Mouse (Mus musculus): ENCODE measurements at regions not wholly inside any gene's neighbourhood (a gene's known extent, or its start where the extent isn't known, plus 50 kb on each side); places are given as distances from the start of the nearest gene placed in this dataset.

DNA sequence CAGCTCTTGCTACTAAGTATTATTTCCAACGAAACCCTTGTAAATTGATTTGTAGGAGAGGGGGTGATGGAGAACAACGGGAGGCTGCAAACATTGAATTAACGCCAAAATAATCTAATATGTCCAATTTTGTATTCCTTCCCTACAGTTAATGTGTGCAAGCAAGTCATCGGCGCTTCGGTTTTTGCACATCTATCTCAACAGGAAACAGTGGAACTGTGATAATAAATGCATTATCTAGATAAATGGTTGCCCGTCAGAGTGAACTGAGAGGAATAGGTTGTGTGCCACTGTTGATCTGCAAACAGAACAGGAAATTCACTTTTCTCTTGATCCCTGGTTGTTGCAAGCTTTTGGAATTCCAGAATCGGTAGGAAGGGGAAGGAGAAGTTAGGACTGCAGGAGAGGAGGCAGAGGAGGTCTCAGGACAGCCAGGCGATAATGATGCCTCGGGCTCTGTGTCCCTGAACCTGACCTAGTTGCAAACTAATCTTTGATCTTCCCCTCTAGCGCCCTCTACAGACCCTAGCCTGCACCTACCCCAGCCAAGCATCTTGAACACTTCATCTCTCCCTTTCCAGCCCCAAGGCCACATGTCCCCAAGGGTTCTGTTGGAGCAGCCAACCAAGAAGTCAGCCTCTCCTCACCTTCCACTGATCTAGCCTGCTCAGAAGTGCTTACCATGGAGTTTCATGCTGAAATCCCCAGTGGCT, 221.8 kb upstream of the Hs6st1 start:
- ATAC-seq (ENCODE audit: extremely low read depth, insufficient number of reproducible peaks, low FRiP score, poor library complexity, severe bottlenecking): no peak

DNA sequence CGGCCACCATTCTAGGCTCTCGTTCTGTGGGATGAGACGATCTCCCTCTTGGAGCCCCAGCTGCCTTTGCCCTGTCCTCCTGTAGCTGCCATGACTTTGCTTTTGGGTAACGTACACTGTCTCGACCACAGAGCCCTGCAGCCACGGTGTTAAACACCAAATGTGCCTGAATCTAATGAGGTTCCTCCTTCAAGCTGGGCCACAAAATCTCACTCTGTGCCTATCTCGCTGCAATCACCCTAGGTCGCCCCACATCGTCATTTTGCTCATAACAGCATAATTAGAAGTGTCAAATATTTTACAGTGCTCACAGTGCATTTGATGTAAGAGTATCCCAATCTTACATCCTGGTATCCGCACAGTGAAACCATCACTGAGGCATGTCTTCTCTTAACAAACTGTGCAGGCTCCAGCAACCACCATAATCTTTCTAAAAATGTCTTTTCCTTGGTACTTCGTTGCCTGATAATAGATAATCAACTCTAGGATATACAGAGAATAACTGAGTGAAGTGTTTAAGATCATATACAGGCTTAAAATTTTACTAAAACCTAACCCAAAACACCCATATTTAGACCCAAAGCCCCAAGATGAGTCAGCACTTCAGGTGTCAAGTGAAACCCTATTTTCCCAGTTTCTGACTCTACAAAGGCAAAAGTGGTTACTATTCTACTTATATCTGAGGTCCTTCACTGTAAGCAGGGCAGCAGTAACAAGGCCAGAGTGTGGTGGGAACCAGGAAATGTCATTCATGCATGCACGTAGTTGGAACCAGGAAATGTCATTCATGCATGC, 219.8 kb upstream of the Hs6st1 start:
- ATAC-seq (ENCODE audit: extremely low read depth, insufficient number of reproducible peaks, low FRiP score, poor library complexity, severe bottlenecking): no peak

- no peak for ATAC-seq (ENCODE audit: extremely low read depth, insufficient number of reproducible peaks, low FRiP score, poor library complexity, severe bottlenecking)
These were observed 218.6 kb upstream of the Hs6st1 start for GRCm38 (mm10) chr1:35849406-35850190.

GRCm38 (mm10) chr1:35850191-35850545, 218.0 kb upstream of the Hs6st1 start:
- 0 out of 2 replicates have a peak, but pooled peaks have one; percentile 10 for ATAC-seq (ENCODE audit: extremely low read depth, insufficient number of reproducible peaks, low FRiP score, poor library complexity, severe bottlenecking)

- no peak for ATAC-seq (ENCODE audit: extremely low read depth, insufficient number of reproducible peaks, low FRiP score, poor library complexity, severe bottlenecking)
These were observed 217.6 kb upstream of the Hs6st1 start for GRCm38 (mm10) chr1:35850566-35851085.

DNA sequence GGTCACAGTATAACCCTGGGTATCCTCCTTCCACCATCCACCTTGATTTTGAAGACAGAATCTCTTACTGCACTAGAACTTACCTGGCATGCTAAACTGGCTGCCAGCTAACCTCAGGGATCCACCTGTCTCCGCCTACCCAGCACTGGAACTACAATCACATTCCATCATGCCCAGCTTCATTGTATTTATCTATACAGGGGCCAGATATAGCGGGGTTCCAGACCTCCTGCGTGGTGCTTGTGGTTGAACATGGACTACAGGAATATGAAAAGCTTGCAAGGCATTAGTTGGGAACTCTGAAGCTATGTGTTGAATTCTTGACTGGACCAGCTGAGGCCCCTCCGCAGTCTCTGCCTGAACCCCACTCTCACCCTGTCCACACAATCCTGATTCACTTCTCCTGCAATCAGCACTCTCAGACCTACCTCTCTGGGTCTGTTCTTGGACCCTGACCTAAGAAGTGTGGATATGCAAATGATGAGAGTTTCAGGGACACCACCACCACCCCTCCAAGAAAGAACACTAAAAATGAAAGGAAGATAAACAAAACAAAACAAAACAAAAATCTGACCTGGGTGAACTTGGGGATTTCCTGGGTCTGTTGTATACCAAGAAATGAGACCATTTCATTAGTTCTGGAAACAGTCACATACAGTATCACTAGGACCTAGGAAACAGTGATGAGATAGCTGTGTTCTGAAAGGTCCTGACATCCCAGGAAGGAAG, 216.4 kb upstream of the Hs6st1 start:
- ATAC-seq (ENCODE audit: extremely low read depth, insufficient number of reproducible peaks, low FRiP score, poor library complexity, severe bottlenecking): no peak

DNA sequence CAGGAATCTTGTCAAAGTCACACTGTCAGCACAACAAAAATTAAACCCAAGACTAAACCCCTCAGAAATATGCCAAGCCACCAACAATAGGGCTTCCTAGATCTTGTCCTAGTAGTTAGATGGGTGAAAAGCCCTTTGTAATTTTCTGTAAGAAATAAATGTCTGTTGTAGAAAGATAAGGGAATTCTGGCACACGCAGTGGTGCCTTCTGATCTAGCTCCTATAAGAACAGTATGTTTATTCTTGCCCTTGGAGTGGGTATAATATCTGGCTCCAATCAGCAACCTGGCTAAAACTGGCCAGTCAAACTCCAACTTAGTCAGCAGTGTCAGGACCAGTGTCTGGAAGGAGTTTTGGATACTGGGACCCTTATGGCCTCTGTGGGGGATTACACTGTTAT, 215.2 kb upstream of the Hs6st1 start:
- ATAC-seq (ENCODE audit: extremely low read depth, insufficient number of reproducible peaks, low FRiP score, poor library complexity, severe bottlenecking): no peak

GRCm38 (mm10) chr1:35855650-35856049, 212.6 kb upstream of the Hs6st1 start:
- ATAC-seq (ENCODE audit: extremely low read depth, insufficient number of reproducible peaks, low FRiP score, poor library complexity, severe bottlenecking): no peak

GRCm38 (mm10) chr1:35858342-35858741, 209.9 kb upstream of the Hs6st1 start:
- ATAC-seq (ENCODE audit: extremely low read depth, insufficient number of reproducible peaks, low FRiP score, poor library complexity, severe bottlenecking): no peak

- ATAC-seq (ENCODE audit: extremely low read depth, insufficient number of reproducible peaks, low FRiP score, poor library complexity, severe bottlenecking): peak; percentile 73
These were observed 207.4 kb upstream of the Hs6st1 start for GRCm38 (mm10) chr1:35860779-35861178.

DNA sequence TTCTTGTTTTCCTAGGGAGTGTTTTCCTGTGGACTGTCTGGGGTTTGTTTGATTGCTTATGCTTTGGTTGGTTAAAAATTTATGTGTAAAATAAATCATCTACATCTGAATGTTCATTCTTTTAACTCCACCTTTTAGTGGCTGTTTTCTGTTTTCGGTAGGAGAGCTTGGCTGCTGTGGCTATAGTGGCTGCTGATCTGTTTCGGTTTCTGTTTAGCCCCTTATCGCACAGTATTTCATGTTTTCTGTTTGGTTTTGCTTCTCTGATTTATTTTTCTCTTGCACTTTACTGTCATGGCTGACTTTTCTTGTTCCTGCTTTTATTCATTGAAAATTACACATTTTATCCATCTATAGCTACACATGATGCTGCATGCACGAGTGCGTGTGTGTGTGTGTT, 206.0 kb upstream of the Hs6st1 start:
- no peak; the same call in 1 of the 2 replicates for ATAC-seq (ENCODE audit: extremely low read depth, insufficient number of reproducible peaks, low FRiP score, poor library complexity, severe bottlenecking)

DNA sequence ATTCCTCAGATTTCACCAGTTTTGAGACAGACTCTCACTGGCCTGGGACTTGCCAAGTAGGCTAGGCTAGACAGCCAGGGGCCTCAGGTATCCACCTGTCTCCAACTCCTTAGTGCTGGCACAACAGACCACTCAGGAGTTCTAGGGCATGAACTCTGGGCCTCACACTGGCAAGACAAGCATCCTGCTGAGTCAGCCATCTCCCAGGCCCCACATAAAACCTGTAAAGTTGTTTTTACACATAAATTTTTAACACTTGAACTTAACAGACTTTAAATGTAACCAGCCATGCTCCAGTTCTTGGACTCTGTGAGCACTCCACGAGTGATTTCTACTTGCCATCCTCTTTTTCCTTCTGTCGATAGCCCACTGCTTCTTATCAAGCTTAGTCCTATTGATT, 205.5 kb upstream of the Hs6st1 start:
- ATAC-seq (ENCODE audit: extremely low read depth, insufficient number of reproducible peaks, low FRiP score, poor library complexity, severe bottlenecking): no peak

GRCm38 (mm10) chr1:35864246-35864645, 204.0 kb upstream of the Hs6st1 start:
- no peak for ATAC-seq (ENCODE audit: extremely low read depth, insufficient number of reproducible peaks, low FRiP score, poor library complexity, severe bottlenecking)

- ATAC-seq (ENCODE audit: extremely low read depth, insufficient number of reproducible peaks, low FRiP score, poor library complexity, severe bottlenecking): no peak
These were observed 202.9 kb upstream of the Hs6st1 start for GRCm38 (mm10) chr1:35865263-35865662.

DNA sequence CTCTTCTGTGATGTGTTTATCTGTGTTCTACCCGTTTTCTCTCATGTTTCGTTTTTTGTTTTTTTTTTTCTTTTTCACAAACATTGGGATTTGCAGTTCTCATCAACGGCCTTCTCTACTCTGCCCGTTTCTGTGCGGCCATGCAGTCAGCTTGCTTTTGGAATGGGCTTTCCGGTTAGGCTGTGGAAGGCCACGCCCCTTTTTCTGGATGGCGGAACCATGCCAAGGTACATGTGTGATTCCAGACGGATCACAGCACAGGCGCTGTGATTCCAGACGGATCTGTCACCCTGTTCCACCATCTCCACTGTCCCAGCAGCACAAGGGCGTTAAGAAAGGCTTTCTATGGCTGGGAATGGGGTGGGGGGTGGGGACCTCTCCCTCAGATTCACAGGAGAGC, 201.6 kb upstream of the Hs6st1 start:
- ATAC-seq (ENCODE audit: extremely low read depth, insufficient number of reproducible peaks, low FRiP score, poor library complexity, severe bottlenecking): no peak

- no peak for ATAC-seq (ENCODE audit: extremely low read depth, insufficient number of reproducible peaks, low FRiP score, poor library complexity, severe bottlenecking)
These were observed 198.6 kb upstream of the Hs6st1 start for GRCm38 (mm10) chr1:35869381-35870143.

- ATAC-seq (ENCODE audit: extremely low read depth, insufficient number of reproducible peaks, low FRiP score, poor library complexity, severe bottlenecking): no peak
These were observed 197.9 kb upstream of the Hs6st1 start for GRCm38 (mm10) chr1:35870144-35870827.

DNA sequence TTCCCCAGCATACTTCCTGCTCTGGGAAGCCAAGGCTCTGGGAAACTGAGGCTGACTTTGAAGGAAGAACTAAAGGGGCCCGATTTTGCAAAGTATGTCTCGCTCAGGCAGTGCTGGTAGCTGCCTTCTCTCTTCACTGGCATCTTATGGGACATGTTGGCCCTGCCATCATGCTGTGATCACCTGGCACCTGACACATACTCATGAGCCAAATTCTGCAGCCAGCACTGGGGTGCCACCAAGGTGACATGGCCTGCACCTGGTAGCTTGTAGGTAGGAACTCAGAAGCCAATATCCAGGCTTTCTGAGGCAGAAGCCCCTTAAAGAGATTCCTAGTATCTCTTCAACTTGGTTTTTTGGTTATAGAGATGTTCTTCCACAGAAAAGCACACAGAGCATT, 195.2 kb upstream of the Hs6st1 start:
- no peak for ATAC-seq (ENCODE audit: extremely low read depth, insufficient number of reproducible peaks, low FRiP score, poor library complexity, severe bottlenecking)
